Comparison of ENCODE assay signal across 7 mouse cellular contexts in genomic region chr4:152095937-152096910, GRCm38 (mm10). TPM values are rescaled to one million over a fixed set of nuclear protein-coding genes. Genes with fewer than 3 reads are reported as not detected.
DNase-seq lines count a peak whose midpoint lies in the region; ATAC-seq and TF ChIP-seq lines count a peak whose summit lies in the region.

No protein-coding gene starts in this region.

- no peaks in the 10 kb centered on the region for H3K36me3 ChIP-seq in G1E (replicated peaks)
- H3K36me3 ChIP-seq in heart, embryonic 16.5 days (ENCODE audit: control insufficient read depth, insufficient read depth): no peaks in the 10 kb centered on the region

- peak overlapping the region; percentile 69 for H3K9ac ChIP-seq in heart, embryonic 16.5 days (ENCODE audit: low read length)

- TF ChIP-seq POLR2A in bone marrow, adult 2 months (IDR thresholded peaks at IDR 0.05; ENCODE audit: borderline replicate concordance, control insufficient read depth, low read depth, low read length): no peak
- TF ChIP-seq POLR2A in embryonic fibroblast, embryonic 13.5 days (IDR thresholded peaks at IDR 0.05; ENCODE audit: low read depth, low read length): no peak

- whole genome bisulfite sequencing in bone marrow, adult 2 months: 4% methylated on average over 27 of the region's 27 CpGs
- 35% methylated on average over 27 of the region's 27 CpGs for WGBS in heart, embryonic 16.5 days

- peak; percentile 87 for TF ChIP-seq CTCF in G1E (IDR thresholded peaks at IDR 0.05; ENCODE audit: low read depth, low read length)
- TF ChIP-seq CTCF in bone marrow, adult 2 months (IDR thresholded peaks at IDR 0.05; ENCODE audit: control insufficient read depth, insufficient read depth, low read length): peak; percentile 93
- peak; percentile 73 for TF ChIP-seq CTCF in embryonic fibroblast, embryonic 13.5 days (IDR thresholded peaks at IDR 0.05; ENCODE audit: borderline replicate concordance, insufficient read depth, low read length)

- H3K27ac ChIP-seq in bone marrow, adult 2 months (ENCODE audit: control insufficient read depth, insufficient read depth, low read depth, low read length, poor library complexity): no peak overlapping the region
- no peak overlapping the region for H3K27ac ChIP-seq in embryonic fibroblast, embryonic 13.5 days (ENCODE audit: insufficient read depth, low read length)
- peak overlapping the region; percentile 84 for H3K27ac ChIP-seq in heart, embryonic 16.5 days (ENCODE audit: low read length)

- peaks cover 37% of the 10 kb centered on the region for H3K4me1 ChIP-seq in G1E (ENCODE audit: insufficient read depth, low read depth, low read length)
- peaks cover 2% of the 10 kb centered on the region for H3K4me1 ChIP-seq in bone marrow, adult 2 months (ENCODE audit: control insufficient read depth, insufficient read depth, low read length)
- no peaks in the 10 kb centered on the region for H3K4me1 ChIP-seq in embryonic fibroblast, embryonic 13.5 days (ENCODE audit: control insufficient read depth, insufficient read depth, low read length)
- H3K4me1 ChIP-seq in heart, embryonic 16.5 days (ENCODE audit: control insufficient read depth, insufficient read depth, low read length): peaks cover 27% of the 10 kb centered on the region

- peaks cover 10% of the 10 kb centered on the region; the same call in 1 of the 2 replicates for H3K27me3 ChIP-seq in G1E (ENCODE audit: insufficient read depth, low read length)
- H3K27me3 ChIP-seq in heart, embryonic 16.5 days (ENCODE audit: control insufficient read depth, insufficient read depth, low read length): no peaks in the 10 kb centered on the region

- ATAC-seq in G1E (ENCODE audit: extremely low read depth, insufficient number of reproducible peaks, low FRiP score, poor library complexity, severe bottlenecking): peak; percentile 84
- ATAC-seq in heart, embryonic 16.5 days (replicated peaks; ENCODE audit: extremely low read depth, insufficient read depth, low FRiP score): peak; percentile 67
- peak; percentile 89 for ATAC-seq in megakaryocyte, adult 5-6 weeks (ENCODE audit: poor library complexity, severe bottlenecking)

- H3K9me3 ChIP-seq in G1E (replicated peaks): no peaks in the 10 kb centered on the region
- H3K9me3 ChIP-seq in heart, embryonic 16.5 days (replicated peaks; ENCODE audit: control insufficient read depth, low read length): no peaks in the 10 kb centered on the region

- no peak overlapping the region for H3K4me3 ChIP-seq in G1E (ENCODE audit: low read depth, low read length)
- H3K4me3 ChIP-seq in bone marrow, adult 2 months (replicated peaks; ENCODE audit: control insufficient read depth, low read depth, low read length): peak overlapping the region; percentile 16
- no peak overlapping the region for H3K4me3 ChIP-seq in embryonic fibroblast, embryonic 13.5 days (ENCODE audit: insufficient read depth, low read length)
- peak overlapping the region; percentile 44 for H3K4me3 ChIP-seq in heart, embryonic 16.5 days (ENCODE audit: low read length)

- DNase-seq in G1E (ENCODE audit: low spot score): peak; percentile 74
- peak; percentile 87 for DNase-seq in kidney, postnatal 14 days
- DNase-seq in spleen, adult 18-20 months: peak; percentile 61 to 84

- H3K4me2 ChIP-seq in heart, embryonic 16.5 days (ENCODE audit: low read depth, low read length): peak overlapping the region; percentile 49

RNA-seq across cellular contexts. Expression of gene Tnfrsf25, which starts 19.5 kb away (rescaled TPM):
- not detected in 2 replicates for total RNA-seq in G1E (2014; fragmentation: Nextera tagmentation)
- 0.29 TPM in 1 of 2 replicates, not detected in the other for total RNA-seq in G1E (2017)
- polyA plus RNA-seq in G1E (2012): not detected in 2 replicates
- polyA plus RNA-seq in bone marrow, adult 2 months (2011; ENCODE audit: insufficient read depth, insufficient read length, low replicate concordance, missing spikeins): 2.6 and 3.3 TPM in 2 replicates
- 1.9 TPM in 1 of 2 replicates, not detected in the other for polyA plus RNA-seq in embryonic fibroblast, embryonic 13.5 days (2011; ENCODE audit: insufficient read length, low read depth, missing spikeins)
- polyA plus RNA-seq in heart, embryonic 16.5 days (2015; fragmentation: Nextera tagmentation; extraction: Ambion mirVana): 0.77 and 1.4 TPM in 2 replicates
- 0.13 and 0.25 TPM in 2 replicates for total RNA-seq in megakaryocyte, adult 5-6 weeks (2015)
- 0.18 and 2.8 TPM in 2 replicates for total RNA-seq in megakaryocyte, adult 5-6 weeks (2017)

RNA-seq across cellular contexts. Expression of gene Plekhg5, which starts 23.9 kb away (rescaled TPM):
- 0.87 and 3.9 TPM in 2 replicates for total RNA-seq in G1E (2014; fragmentation: Nextera tagmentation)
- 1.6 and 1.7 TPM in 2 replicates for total RNA-seq in G1E (2017)
- 4.0 and 4.1 TPM in 2 replicates for polyA plus RNA-seq in G1E (2012)
- polyA plus RNA-seq in bone marrow, adult 2 months (2011; ENCODE audit: insufficient read depth, insufficient read length, low replicate concordance, missing spikeins): 6.5 and 6.6 TPM in 2 replicates
- 5.1 and 8.8 TPM in 2 replicates for polyA plus RNA-seq in embryonic fibroblast, embryonic 13.5 days (2011; ENCODE audit: insufficient read length, low read depth, missing spikeins)
- 11.9 and 13.4 TPM in 2 replicates for polyA plus RNA-seq in heart, embryonic 16.5 days (2015; fragmentation: Nextera tagmentation; extraction: Ambion mirVana)
- total RNA-seq in megakaryocyte, adult 5-6 weeks (2015): 1.7 and 2.6 TPM in 2 replicates
- 3.0 and 3.6 TPM in 2 replicates for total RNA-seq in megakaryocyte, adult 5-6 weeks (2017)

RNA-seq across cellular contexts. Expression of gene Espn, which starts 55.9 kb away (rescaled TPM):
- 9.3 and 16.4 TPM in 2 replicates for total RNA-seq in G1E (2014; fragmentation: Nextera tagmentation)
- total RNA-seq in G1E (2017): 4.2 and 4.3 TPM in 2 replicates
- 48.0 and 61.7 TPM in 2 replicates for polyA plus RNA-seq in G1E (2012)
- 0.61 TPM in 1 of 2 replicates, not detected in the other for polyA plus RNA-seq in bone marrow, adult 2 months (2011; ENCODE audit: insufficient read depth, insufficient read length, low replicate concordance, missing spikeins)
- polyA plus RNA-seq in embryonic fibroblast, embryonic 13.5 days (2011; ENCODE audit: insufficient read length, low read depth, missing spikeins): 0.56 and 0.68 TPM in 2 replicates
- polyA plus RNA-seq in heart, embryonic 16.5 days (2015; fragmentation: Nextera tagmentation; extraction: Ambion mirVana): 1.3 and 1.5 TPM in 2 replicates
- 1.2 and 1.4 TPM in 2 replicates for total RNA-seq in megakaryocyte, adult 5-6 weeks (2015)
- 0.22 and 0.24 TPM in 2 replicates for total RNA-seq in megakaryocyte, adult 5-6 weeks (2017)

RNA-seq across cellular contexts. Expression of gene Nol9, which starts 57.1 kb away (rescaled TPM):
- total RNA-seq in G1E (2014; fragmentation: Nextera tagmentation) (47.5 and 58.2 TPM in 2 replicates), G1E (2017) (34.2 and 35.1 TPM in 2 replicates)
- 63.5 and 96.9 TPM in 2 replicates for polyA plus RNA-seq in G1E (2012)
- polyA plus RNA-seq in bone marrow, adult 2 months (2011; ENCODE audit: insufficient read depth, insufficient read length, low replicate concordance, missing spikeins): 8.1 and 11.9 TPM in 2 replicates
- polyA plus RNA-seq in embryonic fibroblast, embryonic 13.5 days (2011; ENCODE audit: insufficient read length, low read depth, missing spikeins): 29.2 and 32.2 TPM in 2 replicates
- polyA plus RNA-seq in heart, embryonic 16.5 days (2015; fragmentation: Nextera tagmentation; extraction: Ambion mirVana): 17.1 and 17.8 TPM in 2 replicates
- total RNA-seq in megakaryocyte, adult 5-6 weeks (2015): 10.1 and 11.1 TPM in 2 replicates
- total RNA-seq in megakaryocyte, adult 5-6 weeks (2017): 10.8 and 15.5 TPM in 2 replicates

RNA-seq across cellular contexts. Expression of gene Tas1r1, which starts 57.9 kb away (rescaled TPM):
- total RNA-seq in G1E (2014; fragmentation: Nextera tagmentation): 0.24 TPM in 1 of 2 replicates, not detected in the other
- total RNA-seq in G1E (2017): 0.06 and 0.27 TPM in 2 replicates
- polyA plus RNA-seq in G1E (2012): 0.02 and 0.04 TPM in 2 replicates
- polyA plus RNA-seq in bone marrow, adult 2 months (2011; ENCODE audit: insufficient read depth, insufficient read length, low replicate concordance, missing spikeins): 1.0 TPM in 1 of 2 replicates, not detected in the other
- polyA plus RNA-seq in embryonic fibroblast, embryonic 13.5 days (2011; ENCODE audit: insufficient read length, low read depth, missing spikeins): not detected in 2 replicates
- polyA plus RNA-seq in heart, embryonic 16.5 days (2015; fragmentation: Nextera tagmentation; extraction: Ambion mirVana): 0.29 and 0.39 TPM in 2 replicates
- 0.11 and 0.16 TPM in 2 replicates for total RNA-seq in megakaryocyte, adult 5-6 weeks (2015)
- not detected in 2 replicates for total RNA-seq in megakaryocyte, adult 5-6 weeks (2017)

Comparison
In these comparisons a context has a peak if more than half of its experiments do, and no peak if none do; other contexts are left out.
1. H3K4me3 ChIP-seq: peak in bone marrow, adult 2 months (single experiment) and heart, embryonic 16.5 days (single experiment); none in G1E (single experiment) and embryonic fibroblast, embryonic 13.5 days (single experiment).
2. RNA of gene Espn, which starts 55.9 kb away (polyA plus RNA-seq): 48.0 to 61.7 TPM in G1E; 1.3 to 1.5 TPM in heart, embryonic 16.5 days, 0.56 to 0.68 TPM in embryonic fibroblast, embryonic 13.5 days and 0.61 TPM in bone marrow, adult 2 months; every median in the first group is over 10 times any median in the second.
3. Peak in every context shown above with its lines, with median percentiles within 50 percentile points of each other: ATAC-seq, DNase-seq and CTCF ChIP-seq.